Mouse (Mus musculus) liver, embryonic 15.5 days (tissue): ENCODE results near the gene Pla2g1b. TPM values are rescaled to one million over a fixed set of nuclear protein-coding genes. Genes with fewer than 3 reads are reported as not detected.
A peak's percentile ranks its signal among the peaks of the same experiment; 100 is the strongest.

Experiments
- ATAC-seq: fragments of 200-750 bp; cut with Nextera tagmentation; 2 replicates; pipeline ENCODE4 v1.8.0; 2017; ENCODE audit warnings: moderate number of reproducible peaks, mild to moderate bottlenecking, moderate library complexity; ENCODE audit not compliant: insufficient read depth
- H3K27ac ChIP-seq: fragments of 300-500 bp; sonication (generic); replicated peaks from 2 replicates; pipeline ENCODE4 v1.5.1; 2015; ENCODE audit warnings: mild to moderate bottlenecking, inconsistent platforms
- H3K27me3 ChIP-seq: fragments of 300-500 bp; sonication (generic); 2 replicates; pipeline ENCODE4 v1.6.1; 2015; ENCODE audit warnings: mild to moderate bottlenecking, inconsistent platforms
- H3K36me3 ChIP-seq: fragments of 300-500 bp; sonication (generic); replicated peaks from 2 replicates; pipeline ENCODE4 v1.6.1; 2015; ENCODE audit warnings: moderate library complexity, mild to moderate bottlenecking, inconsistent platforms
- H3K4me1 ChIP-seq: fragments of 300-500 bp; sonication (generic); replicated peaks from 2 replicates; pipeline ENCODE4 v1.6.1; 2015; ENCODE audit warnings: inconsistent platforms
- H3K4me2 ChIP-seq: fragments of 300-500 bp; sonication (generic); 2 replicates; pipeline ENCODE4 v1.6.1; 2015; ENCODE audit warnings: moderate library complexity, mild to moderate bottlenecking, inconsistent platforms
- H3K4me3 ChIP-seq: fragments of 300-500 bp; sonication (generic); replicated peaks from 2 replicates; pipeline ENCODE4 v1.5.1; 2015; ENCODE audit warnings: mild to moderate bottlenecking, inconsistent platforms
- H3K9ac ChIP-seq: fragments of 300-500 bp; sonication (generic); 2 replicates; pipeline ENCODE4 v1.6.1; 2015; ENCODE audit warnings: moderate library complexity, mild to moderate bottlenecking, inconsistent platforms
- H3K9me3 ChIP-seq: fragments of 300-500 bp; sonication (generic); replicated peaks from 2 replicates; pipeline ENCODE4 v1.6.1; 2016; ENCODE audit warnings: inconsistent platforms
- WGBS: fragments of 180-500 bp; shearing (Covaris S2); methylation state at CpG from one replicate; pipeline ENCODE4 v1.1.7; 2015; ENCODE audit warnings: mixed read lengths; ENCODE audit not compliant: insufficient replicate concordance; 5-methylcytosine and 5-hydroxymethylcytosine counted together
- polyA plus RNA-seq: library from polyadenylated mRNA; unstranded; fragments of >200 nt; fragmentation: Nextera tagmentation; extraction: Ambion mirVana; gene quantifications from 2 replicates; pipeline ENCODE4 v1.2.1, GENCODE M21; 2015

The Pla2g1b gene
- polyA plus RNA-seq, 1 experiment from 2014 or later: not detected

DNA sequence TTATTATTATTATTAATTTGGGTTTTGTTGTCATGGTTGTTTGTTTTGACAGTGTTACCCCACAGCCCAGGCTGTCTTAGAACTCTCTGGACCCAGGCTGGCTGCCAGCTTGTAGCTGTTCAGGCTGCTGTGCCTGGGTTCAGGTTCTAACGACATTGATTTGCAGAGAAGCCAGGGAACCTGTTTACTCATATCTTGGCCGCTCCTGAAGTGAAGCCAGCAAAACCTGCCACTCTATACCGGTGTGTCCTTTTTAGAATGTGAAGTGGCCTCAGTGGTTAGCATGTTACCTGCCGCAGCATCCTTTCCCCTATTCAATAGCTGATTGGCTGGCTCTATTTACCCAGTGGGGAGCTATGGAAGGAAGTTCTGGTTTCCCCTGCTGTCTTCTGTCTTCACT is 20.7 kb downstream of the Pla2g1b start:
- Histone ChIP-seq H3K4me2 (no peak overlapping the region), H3K27ac (no peak overlapping the region), H3K27me3 (no peaks in the 10 kb centered on the region), H3K4me1 (peaks cover 47% of the 10 kb centered on the region), H3K36me3 (no peaks in the 10 kb centered on the region), H3K9ac (no peak overlapping the region), H3K4me3 (no peak overlapping the region), H3K9me3 (no peaks in the 10 kb centered on the region)
- 56% methylated on average over 4 of the region's 4 CpGs for WGBS
- ATAC-seq: no peak

DNA sequence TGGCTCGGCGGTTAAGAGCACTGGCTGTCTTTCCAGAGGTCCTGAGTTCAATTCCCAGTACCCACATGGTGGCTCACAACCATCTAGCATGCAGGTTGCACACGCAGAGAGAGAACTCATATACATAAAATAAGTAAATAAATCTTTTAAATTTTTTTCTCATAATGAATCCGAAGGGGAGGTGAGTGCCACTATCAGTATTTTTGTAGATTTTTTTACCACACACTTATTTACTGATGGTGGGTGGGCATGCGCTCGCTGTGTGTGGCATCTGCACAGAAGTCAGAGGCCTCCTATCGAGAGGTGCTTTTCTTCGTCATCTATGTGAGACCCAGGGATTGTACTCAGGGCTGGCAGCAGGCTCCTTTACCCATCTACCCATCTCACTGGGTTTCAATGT is 21.3 kb downstream of the Pla2g1b start:
- WGBS: 77% methylated on average over 8 of the region's 8 CpGs
- no peaks in the 10 kb centered on the region for H3K9me3 ChIP-seq
- no peak overlapping the region for H3K27ac ChIP-seq
- no peaks in the 10 kb centered on the region for H3K36me3 ChIP-seq
- H3K4me2 ChIP-seq: no peak overlapping the region
- no peak overlapping the region for H3K9ac ChIP-seq
- no peak overlapping the region for H3K4me3 ChIP-seq
- H3K27me3 ChIP-seq: peaks cover 3% of the 10 kb centered on the region; the same call in 1 of the 2 replicates
- peaks cover 53% of the 10 kb centered on the region for H3K4me1 ChIP-seq
- ATAC-seq: no peak

DNA sequence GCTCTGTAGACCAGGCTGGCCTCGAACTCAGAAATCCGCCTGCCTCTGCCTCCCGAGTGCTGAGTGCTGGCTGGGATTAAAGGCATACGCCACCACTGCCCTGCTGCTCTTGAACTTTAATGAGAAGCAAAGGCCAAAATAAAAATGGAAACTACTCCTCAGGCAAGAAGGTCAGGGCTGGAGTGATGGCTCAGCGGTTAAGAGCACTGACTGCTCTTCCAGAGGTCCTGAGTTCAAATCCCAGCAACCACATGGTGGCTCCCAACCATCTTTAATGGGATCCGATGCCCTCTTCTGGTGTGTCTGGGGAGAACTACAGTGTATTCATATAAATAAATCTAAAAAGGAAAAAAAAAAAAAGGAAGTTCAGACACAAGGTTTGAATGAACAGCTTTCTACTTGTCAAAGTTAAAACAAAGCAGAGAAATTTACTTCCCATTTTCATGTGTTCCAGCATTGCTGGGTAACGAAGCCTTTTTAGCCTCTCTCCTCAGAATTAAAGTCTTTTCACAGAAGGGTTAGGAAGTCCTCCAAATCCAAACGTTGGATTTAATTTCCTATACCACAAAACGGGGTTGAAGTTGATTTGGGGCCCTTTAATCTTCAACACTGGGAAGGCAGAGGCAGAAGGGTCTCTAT is 22.0 kb downstream of the Pla2g1b start:
- whole genome bisulfite sequencing: 55% methylated on average over 9 of the region's 9 CpGs

DNA sequence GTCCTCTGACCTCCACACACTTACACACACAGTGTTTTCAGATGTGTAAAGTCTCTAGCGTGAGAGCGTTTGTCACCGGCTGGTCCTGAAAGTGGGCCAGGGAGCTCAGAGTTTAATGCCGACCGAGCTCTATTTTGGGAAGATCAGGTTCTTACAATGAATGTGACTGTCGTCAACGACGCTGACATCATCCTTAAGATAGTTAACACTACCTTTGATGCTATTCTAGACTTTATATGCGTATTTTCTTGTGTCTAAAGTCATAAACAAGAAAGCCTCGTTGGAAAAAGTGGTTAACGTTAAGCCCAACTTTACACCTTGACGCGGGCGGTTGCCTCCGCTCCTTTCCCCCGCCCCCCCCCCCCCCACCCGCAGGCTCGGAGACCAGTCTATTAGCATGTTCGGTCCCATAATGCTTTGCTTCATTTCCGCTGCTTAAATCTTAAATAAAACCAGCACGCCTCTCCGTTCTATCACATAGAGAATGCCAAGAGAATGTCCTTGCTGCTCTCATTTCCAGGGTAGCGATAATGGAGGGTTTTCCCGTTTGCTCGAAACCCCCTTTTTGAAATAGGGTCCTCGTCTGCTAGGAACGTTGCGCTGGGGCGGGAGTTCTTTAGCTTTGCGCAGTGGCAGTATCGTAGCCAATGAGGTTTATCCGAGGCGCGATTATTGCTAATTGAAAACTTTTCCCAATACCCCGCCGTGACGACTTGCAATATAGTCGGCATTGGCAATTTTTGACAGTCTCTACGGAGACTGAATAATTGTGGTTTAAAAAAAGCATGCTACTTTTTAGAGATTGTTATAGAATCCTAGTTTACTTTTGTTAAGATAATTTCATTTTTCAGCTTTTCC is 23.0 kb downstream of the Pla2g1b start:
- WGBS: under 1% methylated on average over 39 of the region's 39 CpGs
- peaks cover 3% of the 10 kb centered on the region; the same call in 1 of the 2 replicates for H3K27me3 ChIP-seq
- peak overlapping the region; percentile 70 for H3K4me2 ChIP-seq
- no peaks in the 10 kb centered on the region for H3K9me3 ChIP-seq
- peak overlapping the region; percentile 82 for H3K9ac ChIP-seq
- H3K36me3 ChIP-seq: no peaks in the 10 kb centered on the region
- peak overlapping the region; percentile 44 for H3K4me3 ChIP-seq
- peak overlapping the region; percentile 100 for H3K27ac ChIP-seq
- ATAC-seq: peak; percentile 78
- peaks cover 52% of the 10 kb centered on the region for H3K4me1 ChIP-seq

More for the DNA sequence above, 22.0 kb downstream of the Pla2g1b start:
- no peak for ATAC-seq
- Histone ChIP-seq H3K27me3 (peaks cover 3% of the 10 kb centered on the region; the same call in 1 of the 2 replicates), H3K4me3 (no peak overlapping the region), H3K4me2 (peak overlapping the region; percentile 70), H3K9me3 (no peaks in the 10 kb centered on the region), H3K4me1 (peaks cover 55% of the 10 kb centered on the region), H3K27ac (peak overlapping the region; percentile 100; the same call in 1 of the 2 replicates), H3K36me3 (no peaks in the 10 kb centered on the region), H3K9ac (peak overlapping the region; percentile 82; the same call in 1 of the 2 replicates)

DNA sequence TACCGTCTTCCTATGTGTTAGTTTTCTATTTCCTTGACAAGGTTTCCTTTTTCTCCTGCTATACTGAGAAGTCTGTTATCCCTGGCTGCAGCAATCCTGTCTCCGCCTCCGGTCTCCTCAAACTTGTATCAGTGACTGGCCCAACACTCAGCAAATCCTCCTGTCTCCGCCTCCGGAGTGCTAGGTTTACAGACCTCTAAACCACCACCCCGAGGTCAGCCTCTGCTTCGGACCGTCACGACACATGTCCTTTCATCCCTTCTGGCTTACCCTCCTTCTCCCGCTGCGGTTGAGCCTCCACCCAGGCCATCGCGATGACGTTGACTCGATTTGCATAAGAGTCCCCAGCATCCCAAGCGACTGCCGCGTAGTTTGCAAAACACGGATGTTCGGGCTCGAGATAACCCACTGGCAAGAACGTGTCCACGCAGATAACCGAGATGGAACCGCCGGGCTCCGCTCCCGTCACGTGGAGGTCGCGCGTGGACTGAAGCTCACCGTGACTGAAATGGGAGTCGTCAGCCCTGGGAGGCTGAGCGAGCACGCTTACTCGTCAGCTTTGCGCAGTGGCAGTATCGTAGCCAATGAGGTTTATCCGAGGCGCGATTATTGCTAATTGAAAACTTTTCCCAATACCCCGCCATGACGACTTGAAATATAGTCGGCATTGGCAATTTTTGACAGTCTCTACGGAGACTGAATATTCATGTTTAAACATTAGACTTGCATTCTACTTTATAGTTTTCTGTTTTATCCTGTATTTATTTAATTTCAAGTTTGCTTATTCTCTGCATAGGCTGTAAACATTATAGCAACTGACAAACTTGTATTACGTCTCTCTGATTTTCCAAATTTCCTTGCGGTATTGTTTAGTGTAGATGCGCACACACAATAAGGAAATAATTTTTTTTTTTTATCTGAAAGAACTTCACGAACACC is 23.9 kb downstream of the Pla2g1b start:
- Histone ChIP-seq H3K4me1 (peaks cover 44% of the 10 kb centered on the region), H3K9me3 (no peaks in the 10 kb centered on the region), H3K4me2 (peak overlapping the region; percentile 70), H3K27ac (peak overlapping the region; percentile 100), H3K9ac (peak overlapping the region; percentile 82), H3K27me3 (peaks cover 3% of the 10 kb centered on the region; the same call in 1 of the 2 replicates), H3K36me3 (no peaks in the 10 kb centered on the region), H3K4me3 (peak overlapping the region; percentile 44)
- ATAC-seq: peak; percentile 79
- WGBS: under 1% methylated on average over 50 of the region's 50 CpGs

DNA sequence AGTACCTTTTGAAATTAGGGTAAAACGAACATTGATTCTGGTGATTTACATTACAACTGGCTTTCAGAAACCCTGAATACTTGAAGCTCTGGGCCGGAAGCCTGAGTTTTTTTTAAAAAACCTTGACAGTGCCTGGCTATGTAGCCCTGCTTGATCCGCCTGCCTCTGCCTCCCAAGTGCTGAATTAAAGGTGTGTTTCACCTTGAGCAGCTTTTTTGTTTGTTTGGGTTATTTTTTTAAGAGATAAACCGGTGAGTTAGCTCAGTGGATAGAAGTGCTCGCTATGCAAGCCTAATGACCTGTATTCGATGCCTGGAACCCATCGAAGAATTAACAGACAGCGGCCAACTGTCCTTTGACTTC is 24.6 kb downstream of the Pla2g1b start:
- Histone ChIP-seq H3K36me3 (no peaks in the 10 kb centered on the region), H3K27me3 (peaks cover 3% of the 10 kb centered on the region; the same call in 1 of the 2 replicates), H3K4me2 (peak overlapping the region; percentile 70), H3K9ac (peak overlapping the region; percentile 46), H3K27ac (peak overlapping the region; percentile 100), H3K4me3 (peak overlapping the region; percentile 13), H3K4me1 (peaks cover 42% of the 10 kb centered on the region), H3K9me3 (no peaks in the 10 kb centered on the region)
- WGBS: 4% methylated on average over 8 of the region's 8 CpGs
- no peak for ATAC-seq

DNA sequence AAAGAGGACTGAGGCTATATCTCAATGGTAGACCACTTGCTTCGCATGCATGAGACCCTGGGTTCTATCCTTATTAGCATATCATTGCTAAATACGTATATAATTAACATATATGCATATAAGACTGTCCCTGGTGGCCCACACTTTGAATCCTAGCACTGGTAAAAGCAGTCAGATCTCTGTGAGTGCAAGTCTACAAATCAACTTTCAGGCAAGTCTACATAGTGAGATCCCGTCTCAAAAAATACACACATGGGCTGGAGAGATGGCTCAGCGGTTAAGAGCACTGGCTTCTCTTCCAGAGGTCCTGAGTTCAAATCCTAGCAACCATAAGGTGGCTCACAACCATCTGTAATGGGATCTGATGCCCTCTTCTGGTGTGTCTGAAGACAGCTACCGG is 25.0 kb downstream of the Pla2g1b start:
- Histone ChIP-seq H3K4me2 (peak overlapping the region; percentile 70), H3K27ac (peak overlapping the region; percentile 100), H3K9me3 (no peaks in the 10 kb centered on the region), H3K9ac (peak overlapping the region; percentile 46), H3K4me1 (peaks cover 42% of the 10 kb centered on the region), H3K27me3 (peaks cover 3% of the 10 kb centered on the region; the same call in 1 of the 2 replicates), H3K36me3 (no peaks in the 10 kb centered on the region), H3K4me3 (0 out of 2 replicates have a peak overlapping the region, but pooled peaks have one; percentile 37)
- 25% methylated on average over 5 of the region's 5 CpGs for WGBS
- ATAC-seq: no peak

DNA sequence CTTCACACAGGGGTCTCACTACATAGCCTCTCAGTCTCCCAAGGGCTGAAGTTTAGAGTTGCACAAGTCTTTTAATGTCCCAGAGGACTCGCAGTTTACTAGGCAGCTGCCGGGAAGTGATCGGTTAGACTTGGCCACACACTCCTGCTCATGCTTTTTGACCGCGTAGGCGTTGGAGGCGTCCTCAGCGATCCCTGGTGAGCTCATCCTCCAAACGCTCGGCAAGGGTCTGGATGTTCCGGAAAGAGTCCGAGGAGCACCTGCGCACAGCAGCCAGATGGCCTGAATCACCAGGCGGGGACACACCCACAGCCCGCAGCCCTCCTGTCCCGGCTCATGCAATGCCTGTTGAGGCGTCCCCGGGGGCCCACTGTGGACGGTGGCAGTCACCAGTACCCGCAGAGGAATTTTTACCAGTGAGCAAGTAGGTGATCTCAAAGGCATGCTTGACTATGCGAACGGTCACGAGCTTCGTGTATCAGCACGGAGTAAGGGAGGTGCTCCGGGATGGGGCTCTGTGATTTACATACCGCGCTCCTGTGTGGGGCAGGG is 25.8 kb downstream of the Pla2g1b start:
- Histone ChIP-seq H3K27ac (peak overlapping the region; percentile 62), H3K4me2 (peak overlapping the region; percentile 70), H3K4me1 (peaks cover 42% of the 10 kb centered on the region), H3K36me3 (no peaks in the 10 kb centered on the region), H3K4me3 (peak overlapping the region; percentile 37), H3K9me3 (no peaks in the 10 kb centered on the region), H3K27me3 (peaks cover 3% of the 10 kb centered on the region; the same call in 1 of the 2 replicates), H3K9ac (peak overlapping the region; percentile 49)
- no peak for ATAC-seq
- 4% methylated on average over 28 of the region's 28 CpGs for WGBS

DNA sequence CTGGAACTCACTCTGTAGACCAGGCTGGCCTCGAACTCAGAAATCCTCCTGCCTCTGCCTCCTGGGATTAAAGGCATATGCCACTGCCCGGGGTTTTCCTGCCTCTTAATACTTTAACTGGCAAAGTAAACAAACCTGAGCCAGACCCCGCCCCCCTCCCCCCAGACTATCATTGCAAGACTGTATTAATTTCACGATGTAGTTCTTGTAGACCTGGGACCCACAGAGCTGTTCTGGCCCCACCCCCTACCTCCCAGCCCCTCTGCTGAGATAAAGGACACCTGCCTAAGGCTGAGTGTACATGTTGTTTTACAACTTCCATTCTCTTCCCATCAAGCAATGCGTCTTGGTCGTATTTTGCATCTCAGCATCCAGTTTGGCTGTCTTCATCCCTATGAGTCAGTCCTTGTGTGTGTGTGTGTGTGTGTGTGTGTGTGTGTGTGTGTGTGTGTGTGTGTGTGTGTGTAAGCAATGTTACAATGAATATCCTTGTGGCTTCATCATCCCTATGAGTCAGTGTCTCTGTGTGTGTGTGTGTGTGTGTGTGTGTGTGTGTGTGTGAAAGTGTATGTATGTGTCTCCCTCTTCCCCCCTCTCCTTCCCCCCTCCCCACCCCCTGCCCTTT is 26.8 kb downstream of the Pla2g1b start:
- Histone ChIP-seq H3K36me3 (no peaks in the 10 kb centered on the region), H3K27me3 (peaks cover 3% of the 10 kb centered on the region; the same call in 1 of the 2 replicates), H3K9me3 (no peaks in the 10 kb centered on the region), H3K9ac (no peak overlapping the region), H3K27ac (no peak overlapping the region), H3K4me2 (no peak overlapping the region), H3K4me1 (peaks cover 42% of the 10 kb centered on the region), H3K4me3 (no peak overlapping the region)
- no peak for ATAC-seq
- WGBS: 52% methylated on average over 6 of the region's 6 CpGs

DNA sequence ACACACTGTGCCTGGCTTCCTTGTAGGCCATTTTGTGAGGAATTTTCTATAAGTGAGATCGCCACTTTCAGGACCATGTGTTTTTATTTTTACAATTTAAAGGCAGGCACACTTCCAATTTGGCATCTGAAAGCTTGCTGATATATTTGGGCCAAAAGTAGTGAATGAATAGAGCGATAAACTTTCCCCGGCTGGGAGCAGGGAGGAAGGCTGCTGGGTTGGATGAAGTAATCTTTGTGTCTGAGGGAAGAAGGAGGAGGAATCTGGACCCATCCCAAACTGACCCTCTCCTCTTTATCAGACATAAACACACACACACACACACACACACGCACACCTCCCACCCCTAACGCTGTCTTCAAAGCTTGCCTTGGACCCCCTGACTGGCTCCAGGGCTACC is 27.4 kb downstream of the Pla2g1b start:
- Histone ChIP-seq H3K27ac (no peak overlapping the region), H3K4me1 (peaks cover 39% of the 10 kb centered on the region), H3K27me3 (peaks cover 3% of the 10 kb centered on the region; the same call in 1 of the 2 replicates), H3K9me3 (no peaks in the 10 kb centered on the region), H3K36me3 (no peaks in the 10 kb centered on the region), H3K9ac (no peak overlapping the region), H3K4me3 (no peak overlapping the region), H3K4me2 (no peak overlapping the region)
- WGBS: 56% methylated on average over 5 of the region's 5 CpGs
- no peak for ATAC-seq
